Mouse (Mus musculus) embryonic facial prominence, embryonic 15.5 days (tissue): ENCODE data around the gene Tmem221. TPM values are rescaled to one million over a fixed set of nuclear protein-coding genes. Genes with fewer than 3 reads are reported as not detected.

Experiments
- ATAC-seq: fragments of 200-750 bp; cut with Nextera tagmentation; 2 replicates; pipeline ENCODE4 v1.8.0; 2017; ENCODE audit warnings: low read depth, moderate TSS enrichment; ENCODE audit not compliant: insufficient number of reproducible peaks, low FRiP score, low TSS enrichment
- H3K27ac ChIP-seq: fragments of 300-500 bp; sonication (generic); replicated peaks from 2 replicates; pipeline ENCODE4 v1.5.1; 2015; ENCODE audit warnings: mild to moderate bottlenecking, inconsistent platforms
- H3K27me3 ChIP-seq: fragments of 300-500 bp; sonication (generic); 2 replicates; pipeline ENCODE4 v1.6.1; 2015; ENCODE audit warnings: inconsistent platforms
- H3K36me3 ChIP-seq: fragments of 300-500 bp; sonication (generic); 2 replicates; pipeline ENCODE4 v1.6.1; 2015; ENCODE audit warnings: mild to moderate bottlenecking, inconsistent platforms
- H3K4me1 ChIP-seq: fragments of 300-500 bp; sonication (generic); 2 replicates; pipeline ENCODE4 v1.6.1; 2015; ENCODE audit warnings: inconsistent platforms
- H3K4me2 ChIP-seq: fragments of 300-500 bp; sonication (generic); replicated peaks from 2 replicates; pipeline ENCODE4 v1.6.1; 2015; ENCODE audit warnings: mild to moderate bottlenecking, inconsistent platforms
- H3K4me3 ChIP-seq: fragments of 300-500 bp; sonication (generic); replicated peaks from 2 replicates; pipeline ENCODE4 v1.5.1; 2015; ENCODE audit warnings: mild to moderate bottlenecking, inconsistent platforms
- H3K9ac ChIP-seq: fragments of 300-500 bp; sonication (generic); 2 replicates; pipeline ENCODE4 v1.6.1; 2015; ENCODE audit warnings: inconsistent platforms
- H3K9me3 ChIP-seq: fragments of 300-500 bp; sonication (generic); replicated peaks from 2 replicates; pipeline ENCODE4 v1.6.1; 2016; ENCODE audit warnings: inconsistent platforms
- WGBS: fragments of 180-500 bp; shearing (Covaris S2); methylation state at CpG from one replicate; pipeline ENCODE4 v1.1.7; 2015; 5-methylcytosine and 5-hydroxymethylcytosine counted together
- polyA plus RNA-seq: library from polyadenylated mRNA; unstranded; fragments of >200 nt; fragmentation: Nextera tagmentation; extraction: Ambion mirVana; gene quantifications from 2 replicates; pipeline ENCODE4 v1.2.1, GENCODE M21; 2015

Gene Tmem221
- polyA plus RNA-seq, 1 experiment from 2014 or later: 1.7 TPM

DNA sequence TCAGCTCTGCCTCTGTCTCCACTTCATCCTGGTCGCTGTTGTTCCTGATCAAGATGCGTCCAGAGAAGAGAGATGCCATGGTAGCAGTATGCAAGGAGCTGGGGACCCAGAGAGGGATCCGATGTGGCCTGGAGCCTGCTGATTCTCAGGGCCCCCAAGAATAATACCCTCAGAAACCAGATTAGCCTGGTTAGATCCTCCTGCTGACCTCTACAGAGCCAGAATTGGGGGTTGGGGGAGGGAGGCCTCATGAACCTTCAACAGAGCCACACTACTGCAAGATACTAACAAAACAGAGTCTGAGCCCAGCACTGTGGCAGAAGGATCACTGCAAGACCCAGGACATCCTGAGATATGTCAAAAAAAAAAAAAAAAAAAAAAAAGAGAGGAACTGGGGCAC, 7.8 kb upstream of the Tmem221 start, which contains the start of gene Nxnl1:
Nxnl1 (minus strand) TSS at position 101 of the 400 bp plus-strand sequence.
- no peak within 1 kb of the TSS for H3K27ac ChIP-seq
- H3K4me1 ChIP-seq: peaks cover 30% of the 10 kb centered on the region
- 0 out of 2 replicates have a peak, but pooled peaks cover 5% of the 10 kb centered on the region for H3K9me3 ChIP-seq
- no peaks in the 10 kb centered on the region for H3K36me3 ChIP-seq
- peaks cover 21% of the 10 kb centered on the region for H3K27me3 ChIP-seq
- no peak within 1 kb of the TSS for H3K9ac ChIP-seq
- H3K4me3 ChIP-seq: no peak within 1 kb of the TSS
- H3K4me2 ChIP-seq: no peak within 1 kb of the TSS
- 55% methylated on average over 3 of the region's 3 CpGs for WGBS
- no peak for ATAC-seq

DNA sequence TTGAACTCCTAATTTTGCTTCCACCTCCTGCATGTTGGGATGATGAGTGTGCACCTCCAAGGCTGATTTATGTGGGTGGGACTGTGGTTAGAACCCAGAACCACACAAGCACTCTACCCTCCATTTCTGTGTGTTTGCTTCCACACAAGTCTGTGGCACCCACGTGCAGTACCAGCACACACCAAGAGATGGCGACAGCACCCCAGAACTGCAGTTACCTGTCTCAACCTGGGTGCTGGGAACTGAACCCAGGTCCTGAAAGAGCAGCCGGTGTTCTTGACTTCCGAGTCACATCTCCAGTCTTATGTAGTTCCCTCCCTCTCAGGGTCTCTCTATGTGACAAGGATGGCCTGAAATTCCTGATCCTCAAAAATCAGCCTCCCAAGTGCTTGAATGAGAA, 5.3 kb upstream of the Tmem221 start:
- Histone ChIP-seq H3K27me3 (peaks cover 44% of the 10 kb centered on the region), H3K4me1 (peaks cover 19% of the 10 kb centered on the region), H3K4me3 (no peak overlapping the region), H3K27ac (no peak overlapping the region), H3K36me3 (no peaks in the 10 kb centered on the region), H3K9me3 (0 out of 2 replicates have a peak, but pooled peaks cover 5% of the 10 kb centered on the region), H3K9ac (no peak overlapping the region), H3K4me2 (no peak overlapping the region)
- WGBS: 86% methylated on average over 4 of the region's 4 CpGs
- no peak for ATAC-seq

DNA sequence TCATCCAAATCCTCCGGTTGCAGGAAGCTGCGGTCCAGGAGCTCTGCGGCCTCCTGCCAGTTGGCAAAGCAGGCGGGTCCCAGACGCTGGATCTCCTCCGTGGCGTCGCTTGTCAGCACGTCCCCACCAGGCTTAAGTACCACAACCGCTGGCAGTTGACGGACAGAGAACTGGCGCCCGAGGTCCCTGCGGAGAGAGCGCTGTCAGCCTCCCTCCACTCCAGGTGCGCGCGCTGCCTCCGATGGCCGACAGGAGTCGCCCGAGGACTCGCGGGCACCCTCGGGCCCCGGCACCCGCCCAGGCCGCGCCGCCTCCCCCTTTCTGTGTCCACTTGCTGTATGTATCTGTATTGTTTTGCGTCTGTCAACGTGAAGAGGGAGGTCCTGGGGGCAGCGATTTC, 4.1 kb upstream of the Tmem221 start:
- Histone ChIP-seq H3K36me3 (no peaks in the 10 kb centered on the region), H3K9ac (0 out of 2 replicates have a peak overlapping the region, but pooled peaks have one; percentile 9), H3K4me2 (peak overlapping the region; percentile 52), H3K27me3 (peaks cover 56% of the 10 kb centered on the region), H3K9me3 (0 out of 2 replicates have a peak, but pooled peaks cover 5% of the 10 kb centered on the region), H3K27ac (no peak overlapping the region), H3K4me1 (peaks cover 24% of the 10 kb centered on the region), H3K4me3 (peak overlapping the region; percentile 30)
- under 1% methylated on average over 33 of the region's 33 CpGs for WGBS
- ATAC-seq: no peak; the same call in 1 of the 2 replicates

DNA sequence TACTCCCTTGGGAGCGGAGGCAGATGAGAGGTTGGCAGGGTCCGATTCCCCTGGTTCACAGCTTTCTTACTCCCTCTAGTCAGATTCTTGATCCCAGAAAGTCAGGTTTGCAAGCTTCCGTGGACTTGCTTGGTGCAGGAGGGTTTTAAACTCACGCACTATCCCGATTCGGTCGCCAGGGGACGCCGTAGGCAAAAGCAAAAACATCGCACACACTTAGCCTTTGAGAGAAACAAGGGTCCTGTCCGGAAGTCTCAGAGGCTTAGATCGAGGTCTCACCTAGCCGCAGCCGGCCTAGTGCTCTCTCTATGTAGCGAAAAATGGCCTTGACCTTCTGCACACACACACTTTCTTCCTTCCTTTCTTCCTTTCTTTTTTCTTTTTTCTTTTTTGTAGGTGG, 2.7 kb upstream of the Tmem221 start:
- H3K9me3 ChIP-seq: 0 out of 2 replicates have a peak, but pooled peaks cover 5% of the 10 kb centered on the region
- H3K4me3 ChIP-seq: no peak overlapping the region
- 3% methylated on average over 15 of the region's 15 CpGs for WGBS
- ATAC-seq: no peak
- H3K36me3 ChIP-seq: no peaks in the 10 kb centered on the region
- H3K9ac ChIP-seq: no peak overlapping the region
- peaks cover 24% of the 10 kb centered on the region for H3K4me1 ChIP-seq
- no peak overlapping the region for H3K27ac ChIP-seq
- no peak overlapping the region for H3K4me2 ChIP-seq
- H3K27me3 ChIP-seq: peaks cover 67% of the 10 kb centered on the region

DNA sequence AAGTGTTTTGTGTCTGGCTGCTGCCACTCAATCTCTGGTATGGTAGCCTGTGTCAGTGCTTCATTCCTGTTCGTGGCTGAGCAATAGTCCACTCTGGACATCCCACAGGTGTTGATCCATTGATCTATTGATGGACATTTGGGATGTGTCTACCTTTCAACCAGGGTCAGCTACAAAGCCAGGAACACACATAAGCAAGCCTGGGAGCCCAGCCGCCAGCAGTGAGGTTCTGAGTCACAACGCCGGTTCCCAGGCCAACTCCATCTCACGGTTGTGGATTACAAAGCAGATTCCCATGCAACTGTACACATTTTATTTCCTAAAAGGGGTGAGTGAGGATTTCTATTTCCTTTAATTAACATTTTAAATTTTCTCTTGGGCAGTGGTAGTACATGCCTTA, 2.1 kb upstream of the Tmem221 start:
- H3K9ac ChIP-seq: no peak overlapping the region
- peaks cover 24% of the 10 kb centered on the region for H3K4me1 ChIP-seq
- no peak overlapping the region for H3K4me2 ChIP-seq
- H3K9me3 ChIP-seq: 0 out of 2 replicates have a peak, but pooled peaks cover 5% of the 10 kb centered on the region
- no peak overlapping the region for H3K27ac ChIP-seq
- WGBS: 86% methylated on average over 5 of the region's 5 CpGs
- no peak overlapping the region for H3K4me3 ChIP-seq
- no peak for ATAC-seq
- H3K36me3 ChIP-seq: no peaks in the 10 kb centered on the region
- H3K27me3 ChIP-seq: peaks cover 69% of the 10 kb centered on the region

DNA sequence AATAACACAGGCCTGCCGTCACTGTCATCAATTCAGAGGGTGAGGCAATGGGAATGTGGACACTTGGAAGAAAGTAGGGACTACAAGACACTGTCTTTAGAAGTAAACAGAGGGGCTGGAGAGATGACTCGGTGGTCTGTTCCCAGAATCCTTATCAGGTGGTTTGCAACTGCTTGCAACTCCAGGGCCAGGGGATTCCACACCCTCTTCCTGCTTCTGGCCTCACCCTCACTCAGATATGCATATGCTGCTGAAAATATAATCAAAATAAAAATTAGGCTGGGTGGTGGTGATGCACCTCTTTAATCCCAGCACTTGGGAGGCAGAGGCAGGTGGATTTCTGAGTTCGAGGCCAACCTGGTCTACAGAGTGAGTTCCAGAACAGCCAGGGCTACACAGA, 1.4 kb upstream of the Tmem221 start:
- Histone ChIP-seq H3K9me3 (0 out of 2 replicates have a peak, but pooled peaks cover 5% of the 10 kb centered on the region), H3K9ac (no peak overlapping the region), H3K27me3 (peaks cover 69% of the 10 kb centered on the region), H3K4me1 (peaks cover 24% of the 10 kb centered on the region), H3K4me2 (no peak overlapping the region), H3K27ac (no peak overlapping the region), H3K36me3 (no peaks in the 10 kb centered on the region), H3K4me3 (no peak overlapping the region)
- WGBS: 77% methylated on average over 3 of the region's 3 CpGs
- ATAC-seq: no peak

DNA sequence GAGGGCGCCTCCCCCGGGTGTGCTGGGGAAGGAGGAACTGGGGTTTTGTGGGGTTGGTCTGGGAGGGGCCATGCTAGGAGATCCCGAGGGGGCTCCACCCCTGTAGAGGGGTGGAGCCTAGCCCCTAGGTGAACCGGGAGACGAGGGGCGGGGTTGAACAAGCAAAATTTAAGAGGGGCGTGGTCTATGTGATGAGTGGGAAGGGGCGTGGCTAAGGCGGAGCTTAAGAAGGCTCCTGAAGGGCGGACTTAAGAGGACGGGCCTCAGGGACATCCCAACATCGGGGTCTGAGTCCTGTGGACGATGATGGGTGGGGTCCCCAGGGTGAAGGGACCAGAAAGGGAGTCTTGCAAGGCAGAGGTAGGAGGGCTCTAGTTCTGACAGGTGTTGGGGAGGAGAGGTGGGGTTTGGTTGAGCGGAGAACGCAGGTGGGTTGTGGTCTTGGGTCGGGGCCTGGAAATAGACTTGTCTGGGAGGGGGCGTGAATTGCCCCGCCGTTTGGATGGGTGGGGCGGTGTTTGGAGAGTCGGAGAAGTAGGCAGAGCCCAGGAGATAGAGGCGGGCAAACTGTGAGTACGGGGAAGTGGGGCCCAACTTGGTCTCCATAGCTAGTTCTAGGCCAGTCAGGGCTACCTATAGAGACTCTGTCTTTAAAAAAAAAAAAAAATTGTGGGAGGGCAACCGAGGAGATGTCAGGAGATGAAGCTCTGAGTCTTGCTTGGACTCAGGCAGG, 453 bp upstream of the Tmem221 start:
- H3K27me3 ChIP-seq: peaks cover 69% of the 10 kb centered on the region
- no peak overlapping the region for H3K9ac ChIP-seq
- peak overlapping the region; percentile 70 for H3K4me2 ChIP-seq
- peak; percentile 17; the same call in 1 of the 2 replicates for ATAC-seq
- no peaks in the 10 kb centered on the region for H3K36me3 ChIP-seq
- 0 out of 2 replicates have a peak, but pooled peaks cover 2% of the 10 kb centered on the region for H3K9me3 ChIP-seq
- H3K27ac ChIP-seq: no peak overlapping the region
- H3K4me1 ChIP-seq: peaks cover 24% of the 10 kb centered on the region
- 2% methylated on average over 24 of the region's 24 CpGs for WGBS
- peak overlapping the region; percentile 43 for H3K4me3 ChIP-seq

DNA sequence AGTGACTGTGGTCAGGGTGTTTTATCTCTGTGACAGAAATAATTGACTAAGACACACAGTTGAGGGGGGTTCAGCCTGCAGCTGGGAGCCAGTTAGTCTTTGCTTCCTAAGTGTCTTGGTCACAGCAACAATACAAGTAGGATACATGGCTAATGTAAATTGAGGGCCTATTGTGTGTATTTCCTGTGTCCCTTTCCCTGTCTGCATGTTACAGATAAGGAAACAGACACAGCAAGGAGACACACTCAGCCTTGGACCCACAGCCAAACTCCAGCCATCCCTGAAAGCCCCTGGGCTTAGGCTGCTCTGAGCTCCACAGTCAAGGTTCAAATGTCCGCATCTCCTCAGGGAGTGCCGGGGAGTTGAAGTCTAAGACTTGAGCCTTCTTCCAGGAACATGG, 4.0 kb downstream of the Tmem221 start:
- no peak overlapping the region for H3K4me3 ChIP-seq
- H3K4me1 ChIP-seq: peaks cover 15% of the 10 kb centered on the region
- 75% methylated on average over 2 of the region's 2 CpGs for WGBS
- H3K9me3 ChIP-seq: no peaks in the 10 kb centered on the region
- peaks cover 34% of the 10 kb centered on the region for H3K27me3 ChIP-seq
- no peak overlapping the region for H3K27ac ChIP-seq
- ATAC-seq: no peak
- H3K4me2 ChIP-seq: no peak overlapping the region
- no peaks in the 10 kb centered on the region for H3K36me3 ChIP-seq
- no peak overlapping the region for H3K9ac ChIP-seq

DNA sequence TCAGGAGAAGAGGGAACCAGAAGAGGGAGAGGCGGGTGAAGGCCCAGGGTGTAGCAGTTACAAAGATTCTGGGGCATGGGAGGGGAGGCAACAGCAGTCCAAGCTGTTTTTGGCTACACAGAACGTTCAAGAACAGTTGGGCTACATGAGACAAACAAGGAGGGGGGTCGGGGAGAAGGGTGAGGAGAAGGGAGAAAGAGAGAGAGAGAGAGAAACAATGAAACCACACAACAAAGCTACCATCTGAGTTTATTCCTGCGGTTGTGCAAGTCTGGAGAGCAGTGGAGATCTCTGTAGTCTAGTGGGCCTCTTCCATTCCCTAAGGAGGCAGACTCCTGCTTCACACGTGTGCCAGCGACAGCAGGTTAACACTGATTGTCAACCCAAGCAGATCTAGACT, 4.7 kb downstream of the Tmem221 start:
- H3K4me2 ChIP-seq: no peak overlapping the region
- H3K27ac ChIP-seq: no peak overlapping the region
- H3K27me3 ChIP-seq: peaks cover 28% of the 10 kb centered on the region
- WGBS: 56% methylated on average over 6 of the region's 6 CpGs
- H3K4me1 ChIP-seq: peaks cover 12% of the 10 kb centered on the region
- ATAC-seq: no peak
- H3K36me3 ChIP-seq: no peaks in the 10 kb centered on the region
- H3K4me3 ChIP-seq: no peak overlapping the region
- no peaks in the 10 kb centered on the region for H3K9me3 ChIP-seq
- no peak overlapping the region for H3K9ac ChIP-seq

DNA sequence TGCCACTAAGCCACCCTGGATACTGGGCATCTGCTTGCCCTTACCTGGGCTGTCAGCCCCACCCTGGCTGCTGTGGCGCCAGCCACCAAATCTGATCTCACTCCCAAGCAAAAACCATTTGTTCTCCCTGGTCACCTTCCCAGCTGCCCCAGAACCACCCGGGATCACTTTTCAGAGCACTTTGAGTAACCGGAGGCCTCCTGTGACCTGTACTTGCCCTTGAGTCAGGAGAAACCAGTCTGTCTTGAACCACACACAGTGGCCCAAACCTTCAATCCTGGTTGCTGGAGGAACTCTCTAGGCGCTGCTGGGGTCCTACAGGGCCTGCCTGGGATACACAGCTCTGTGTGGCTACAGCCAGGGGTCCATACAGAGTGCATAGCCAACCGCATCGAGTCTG, 5.9 kb downstream of the Tmem221 start:
- Histone ChIP-seq H3K27ac (no peak overlapping the region), H3K4me1 (no peaks in the 10 kb centered on the region), H3K36me3 (peaks cover 10% of the 10 kb centered on the region), H3K9ac (no peak overlapping the region), H3K27me3 (peaks cover 16% of the 10 kb centered on the region), H3K4me3 (no peak overlapping the region), H3K9me3 (no peaks in the 10 kb centered on the region), H3K4me2 (no peak overlapping the region)
- ATAC-seq: no peak
- 39% methylated on average over 6 of the region's 6 CpGs for WGBS

DNA sequence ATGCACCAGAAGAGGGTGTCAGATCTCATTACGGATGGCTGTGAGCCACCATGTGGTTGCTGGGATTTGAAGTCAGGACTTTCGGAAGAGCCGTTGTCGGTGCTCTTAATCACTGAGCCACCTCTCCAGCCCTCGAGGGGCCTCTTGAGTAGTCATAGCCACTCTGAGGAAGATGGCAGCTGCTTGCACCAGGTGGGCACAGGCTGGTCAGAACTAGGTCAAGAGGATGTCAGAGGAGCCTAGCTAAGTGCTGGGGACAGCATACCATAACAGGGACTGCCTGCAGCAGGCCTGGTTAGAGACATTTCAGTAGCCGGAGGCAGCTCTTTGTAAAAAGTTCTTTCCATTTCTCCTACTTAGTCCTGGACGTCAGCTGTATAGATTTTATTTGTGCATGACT, 7.9 kb downstream of the Tmem221 start:
- no peak for ATAC-seq
- WGBS: 59% methylated on average over 7 of the region's 7 CpGs
- Histone ChIP-seq H3K4me2 (no peak overlapping the region), H3K36me3 (peaks cover 24% of the 10 kb centered on the region), H3K27me3 (no peaks in the 10 kb centered on the region), H3K9me3 (no peaks in the 10 kb centered on the region), H3K4me1 (no peaks in the 10 kb centered on the region), H3K9ac (no peak overlapping the region), H3K4me3 (no peak overlapping the region), H3K27ac (no peak overlapping the region)

DNA sequence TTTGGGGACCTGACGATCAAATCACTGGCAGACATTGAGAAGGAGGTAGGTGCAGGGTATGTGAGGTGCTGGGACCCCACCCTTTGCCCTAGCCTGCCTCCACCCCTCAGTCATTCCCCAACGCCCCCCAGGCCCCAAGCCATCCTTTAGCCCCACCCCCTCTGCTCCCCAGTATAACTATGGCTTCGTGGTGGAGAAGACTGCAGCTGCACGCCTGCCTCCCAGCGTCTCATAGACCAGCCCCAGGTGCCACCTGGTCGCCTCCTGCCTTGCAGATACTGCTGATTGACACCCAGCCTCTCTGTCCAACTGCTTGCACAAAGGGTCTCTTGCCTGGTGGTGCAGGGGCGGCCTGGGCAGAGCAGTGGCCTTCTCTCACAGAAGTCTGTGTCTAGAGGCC, 11.1 kb downstream of the Tmem221 start:
- 82% methylated on average over 7 of the region's 7 CpGs for WGBS

More for the DNA sequence above, 11.1 kb downstream of the Tmem221 start:
- Histone ChIP-seq H3K4me2 (no peak overlapping the region), H3K27me3 (no peaks in the 10 kb centered on the region), H3K9ac (no peak overlapping the region), H3K36me3 (peaks cover 31% of the 10 kb centered on the region), H3K27ac (no peak overlapping the region), H3K9me3 (no peaks in the 10 kb centered on the region), H3K4me1 (peaks cover 10% of the 10 kb centered on the region), H3K4me3 (no peak overlapping the region)
- no peak for ATAC-seq
